Mouse (Mus musculus): ENCODE data around the gene Pqlc2. TPM values are rescaled to one million over a fixed set of nuclear protein-coding genes. Genes with fewer than 3 reads are reported as not detected.
A peak's percentile ranks its signal among the peaks of the same experiment; 100 is the strongest.

Gene Pqlc2
- total RNA-seq, 2 experiments from 2014 or later = 12.6 to 16.6 TPM

DNA sequence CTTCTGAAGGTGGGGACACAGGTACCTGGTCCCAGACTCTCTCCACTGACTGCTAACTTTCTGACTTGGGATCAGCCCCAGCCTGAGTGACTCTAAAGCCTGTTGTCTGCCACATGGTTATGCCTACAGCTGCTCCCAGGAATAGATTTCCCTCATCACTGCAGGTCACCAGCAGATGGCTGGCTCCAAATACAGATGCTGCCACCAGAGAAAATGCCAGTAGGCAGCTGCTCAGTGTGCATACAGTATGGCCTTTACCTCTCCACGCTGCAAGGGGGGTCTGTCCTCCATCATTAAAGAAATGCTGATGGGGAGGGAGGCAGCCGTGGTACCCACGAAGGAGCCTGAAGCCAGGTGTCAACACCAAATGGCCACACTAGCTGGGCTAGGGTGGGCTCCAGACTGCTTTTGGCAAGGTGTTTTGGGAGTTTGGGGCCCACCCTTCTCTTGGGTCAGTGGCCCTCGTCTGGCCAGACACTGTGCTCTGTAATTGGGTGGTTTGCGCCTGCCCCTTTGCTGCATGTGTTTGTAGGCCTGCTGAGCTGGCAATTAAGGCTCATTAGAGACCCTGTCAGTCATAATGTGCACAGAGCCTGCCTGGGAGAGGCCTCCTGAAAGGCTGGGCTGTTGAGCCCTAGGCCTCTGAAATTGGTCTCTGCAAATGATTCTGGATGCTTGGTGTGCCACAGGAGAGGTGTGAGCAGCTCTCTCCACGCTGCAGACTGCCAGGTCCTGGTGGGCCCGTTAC is 64.2 kb downstream of the Pqlc2 start:
- intact Hi-C loops (cut with DNase I) = no loop called here
- DNase-seq (ENCODE audit: extremely low spot score in 1 of 2, low spot score in 2 of 2) = no peak

DNA sequence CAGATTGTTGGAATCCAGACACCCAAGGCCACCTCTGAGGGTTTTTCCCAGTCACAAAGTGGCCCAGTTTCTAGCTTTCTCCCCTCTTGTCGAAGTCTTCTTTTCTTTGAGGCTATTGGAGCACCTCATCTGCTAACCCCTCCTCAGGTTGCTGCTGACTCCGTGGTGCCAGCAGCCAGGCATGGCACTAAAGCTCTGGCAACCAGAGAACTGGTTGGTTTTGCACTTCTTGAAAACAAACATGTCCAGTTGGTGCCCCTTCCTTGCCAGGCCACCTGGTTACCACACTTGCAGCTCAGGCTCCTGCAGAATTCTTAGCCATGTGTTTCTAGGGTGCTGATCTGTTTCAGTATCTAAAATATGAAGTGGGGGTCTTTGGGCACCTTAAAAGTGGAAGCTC is 65.0 kb downstream of the Pqlc2 start:
- intact Hi-C loops (cut with DNase I) = no loop called here

DNA sequence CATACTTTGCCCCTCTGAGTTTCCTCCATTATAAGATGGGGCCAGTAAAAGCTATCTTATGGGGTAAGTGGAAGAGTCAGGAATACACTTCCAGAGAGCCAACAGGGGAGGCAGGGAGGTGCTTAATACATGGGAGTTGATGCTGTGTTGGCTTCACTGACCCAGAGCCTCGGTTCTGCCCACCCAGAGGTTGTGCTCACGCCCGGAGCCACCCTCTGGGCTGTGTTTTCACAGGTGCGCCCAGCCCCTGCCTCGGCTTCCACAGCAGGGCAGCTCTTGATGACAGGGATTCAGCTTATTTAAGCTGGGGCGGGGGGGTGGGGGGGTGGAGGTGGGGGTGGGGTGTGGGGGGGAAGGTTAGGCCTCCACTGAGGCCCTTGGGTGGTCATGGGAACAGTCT is 65.7 kb downstream of the Pqlc2 start:
- DNase-seq (ENCODE audit: extremely low spot score in 1 of 2, low spot score in 2 of 2) = peak in 1 of 2 experiments; percentile 55
- intact Hi-C loops (cut with DNase I) = no loop called here

More for the DNA sequence above, 65.0 kb downstream of the Pqlc2 start:
- no peak for DNase-seq (ENCODE audit: extremely low spot score in 1 of 2, low spot score in 2 of 2)

DNA sequence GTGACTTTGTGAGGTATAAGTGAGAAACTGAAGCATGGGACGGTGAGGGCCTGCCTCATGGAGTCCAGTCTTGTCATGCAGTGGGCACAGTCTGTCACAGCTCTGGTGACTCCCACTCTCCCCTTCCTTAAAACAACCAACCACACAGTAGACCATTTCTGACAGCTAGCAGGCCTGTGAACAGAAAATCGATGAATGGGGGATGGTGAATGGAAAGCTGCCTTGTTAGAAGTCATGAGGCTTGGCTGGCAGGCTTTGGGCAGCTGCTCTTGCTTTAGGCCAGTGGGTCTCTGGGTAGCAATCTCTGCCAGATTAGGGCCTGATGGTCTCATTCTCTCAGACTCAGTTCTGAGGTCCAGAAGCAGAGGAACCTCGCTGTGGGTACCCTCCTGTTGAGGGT is 66.3 kb downstream of the Pqlc2 start:
- intact Hi-C loops (cut with DNase I) = no loop called here
- no peak for DNase-seq (ENCODE audit: extremely low spot score in 1 of 2, low spot score in 2 of 2)

Small RNA genes lying within 50 kb of the gene (microRNA-seq; reads per million reads assigned to microRNA genes)
- gene Gm24245 (not detected), gene Gm25732 (not detected)

Other genes with a start within 250 kb of the Pqlc2 start
- 1 to 10 TPM; 3.6 to 3.8 TPM for gene Htr6, start 235.1 kb downstream of the Pqlc2 start, total RNA-seq (2021)
- 10 to 100 TPM; 34.0 to 37.0 TPM for gene Nbl1, start 217.7 kb downstream of the Pqlc2 start, total RNA-seq (2021)
- 100 to 1,000 TPM; 203 to 215 TPM for gene Minos1, start 179.6 kb downstream of the Pqlc2 start, total RNA-seq (2021)
- gene Capzb, start 117.8 kb downstream of the Pqlc2 start, total RNA-seq (2021) = 100 to 1,000 TPM; 343 to 357 TPM
- gene Akr7a5, start within 50 bp of the Pqlc2 start, total RNA-seq (2021) = 10 to 100 TPM; 26.7 to 29.6 TPM
- gene Mrto4, start 41.9 kb upstream of the Pqlc2 start, total RNA-seq (2021) = 10 to 100 TPM; 45.2 to 48.2 TPM
- 10 to 100 TPM; 82.3 to 86.0 TPM for gene Emc1, start 41.9 kb upstream of the Pqlc2 start, total RNA-seq (2021)
- gene Ubr4, start 41.9 kb upstream of the Pqlc2 start, total RNA-seq (2021) = 100 to 1,000 TPM; 161 to 165 TPM
- gene Iffo2, start 219.8 kb upstream of the Pqlc2 start, total RNA-seq (2021) = 10 to 100 TPM; 18.4 to 18.9 TPM

All from left cerebral cortex, postnatal 10 days (tissue).